Mouse (Mus musculus) T-helper 2 cell (primary cell): ENCODE measurements around the gene Fam47e.

ENCODE experiments used
- in situ Hi-C: fragments of 300-600 bp; cut with MboI, MseI; formaldehyde crosslinking; loops from one replicate; pipeline ENCODE4 v1.15.1; 2025; ENCODE audit warnings: high pct_unique_total_duplicates

Fam47e gene

DNA sequence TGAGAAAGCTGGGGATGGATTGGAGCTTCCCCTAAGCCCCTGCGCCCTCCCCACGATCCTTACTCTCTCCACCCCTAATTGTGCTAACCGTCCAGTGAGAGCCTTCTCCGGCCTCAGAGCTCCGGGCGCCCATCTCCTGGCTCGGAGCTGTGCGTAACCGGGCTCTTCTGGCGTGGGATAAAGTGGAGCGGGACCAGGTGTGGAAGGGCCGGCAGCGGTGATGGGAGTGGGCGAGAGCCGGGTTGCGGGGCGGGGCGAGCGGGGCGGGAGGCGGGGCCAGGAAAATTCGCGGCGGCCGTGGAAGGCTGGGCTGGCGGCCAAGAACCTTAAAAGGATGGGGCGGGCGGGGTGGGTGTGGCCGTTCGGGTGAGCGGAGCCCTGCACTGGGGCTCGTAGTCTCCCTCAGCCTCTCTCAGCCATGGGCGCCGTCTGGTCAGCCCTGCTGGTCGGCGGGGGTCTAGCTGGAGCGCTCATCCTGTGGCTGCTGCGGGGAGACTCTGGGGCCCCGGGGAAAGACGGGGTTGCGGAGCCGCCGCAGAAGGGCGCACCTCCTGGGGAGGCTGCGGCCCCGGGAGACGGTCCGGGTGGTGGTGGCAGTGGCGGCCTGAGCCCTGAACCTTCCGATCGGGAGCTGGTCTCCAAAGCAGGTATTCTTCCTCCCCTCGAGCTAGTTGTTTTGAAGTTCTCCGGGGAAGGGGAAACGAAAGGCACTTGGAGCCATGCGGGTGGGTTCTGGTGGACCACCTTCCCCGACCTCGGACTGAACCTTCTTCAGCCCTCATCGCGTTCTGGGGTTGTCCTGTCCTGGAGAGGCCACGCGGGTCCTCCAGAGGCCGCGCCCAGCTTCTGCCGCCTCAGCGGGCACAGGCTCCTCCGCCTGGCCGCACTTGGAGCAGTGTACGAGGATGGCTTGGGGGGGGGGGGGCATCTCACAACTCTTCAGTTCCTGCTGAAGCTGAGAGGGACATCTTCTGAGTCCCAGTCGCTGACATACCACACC lies 48.1 kb downstream of the Fam47e start, which contains the start of gene Stbd1:
Stbd1 (plus strand) TSS at position 351 of the 1,000 bp plus-strand sequence.
- in situ Hi-C loops = loop anchor here (10.0 kb wide), 1 partner anchor 52 kb away; no protein-coding TSS in a partner anchor

DNA sequence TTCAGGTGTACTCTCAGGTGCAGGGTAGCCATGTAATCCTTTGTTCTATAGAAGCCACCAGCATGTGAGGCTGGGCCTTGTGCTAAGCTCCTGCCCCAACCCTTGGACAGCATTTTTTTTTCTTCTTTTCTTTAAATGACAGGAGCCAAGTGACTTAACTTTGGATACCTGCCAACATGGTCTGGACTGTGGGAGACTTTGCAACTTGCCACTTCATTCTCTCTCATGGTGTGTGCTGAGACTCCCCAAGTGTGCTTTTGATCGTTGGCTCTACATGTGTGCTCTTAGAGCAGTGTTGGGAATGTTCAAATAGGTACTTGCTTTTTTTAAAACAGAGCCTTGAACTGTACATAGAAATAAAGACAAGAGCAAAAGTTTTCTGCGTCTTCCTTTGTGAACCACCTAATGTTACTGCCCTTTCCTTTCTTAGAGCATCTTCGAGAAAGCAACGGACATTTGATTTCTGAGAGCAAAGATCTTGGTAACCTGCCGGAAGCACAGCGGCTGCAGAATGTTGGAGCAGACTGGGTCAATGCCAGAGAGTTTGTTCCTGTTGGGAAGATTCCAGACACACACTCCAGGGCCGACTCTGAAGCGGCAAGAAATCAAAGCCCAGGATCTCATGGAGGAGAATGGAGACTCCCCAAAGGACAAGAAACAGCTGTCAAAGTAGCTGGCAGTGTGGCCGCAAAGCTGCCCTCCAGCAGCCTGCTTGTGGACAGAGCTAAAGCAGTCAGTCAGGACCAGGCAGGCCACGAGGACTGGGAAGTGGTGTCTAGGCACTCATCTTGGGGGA lies 49.8 kb downstream of the Fam47e start:
- in situ Hi-C loops = loop anchor here (10.0 kb wide), 1 partner anchor 50 kb away; no protein-coding TSS in a partner anchor

DNA sequence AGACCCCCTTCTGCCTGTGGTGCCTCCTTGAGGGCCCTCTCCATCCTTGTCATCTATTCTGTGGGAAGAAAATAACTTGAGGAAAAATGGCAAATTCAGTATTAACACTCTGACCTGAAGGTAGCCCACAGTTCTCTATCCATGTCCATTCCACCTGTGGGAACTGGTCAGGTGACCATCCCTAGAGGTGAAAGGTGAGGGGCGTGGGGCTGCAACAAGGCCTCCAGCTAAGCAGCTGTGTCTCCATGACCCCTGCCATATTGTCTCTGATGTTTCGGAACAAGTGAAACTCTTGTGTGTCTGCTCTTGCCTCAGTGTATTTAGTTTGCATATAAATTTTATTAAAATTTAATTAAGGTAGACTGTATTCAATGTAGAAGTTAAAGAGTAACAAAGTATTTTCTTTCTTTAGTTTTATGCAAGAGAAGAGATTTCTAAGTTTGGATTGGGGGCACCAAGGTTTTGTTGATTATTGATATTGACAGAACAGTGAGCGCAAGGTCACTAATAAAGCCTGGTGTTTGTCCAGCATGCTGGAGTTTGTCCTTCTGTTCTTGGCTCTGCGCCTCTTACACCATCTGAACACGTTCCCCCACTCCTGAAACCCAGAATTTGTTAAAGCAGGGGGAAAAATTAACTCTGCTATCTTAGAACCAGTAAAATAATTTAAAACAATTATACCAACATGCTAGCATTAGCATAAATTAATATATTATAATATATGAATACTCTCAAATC lies 52.8 kb downstream of the Fam47e start:
- in situ Hi-C loops = loop anchor here (10.0 kb wide), 1 partner anchor 47 kb away; no protein-coding TSS in a partner anchor

DNA sequence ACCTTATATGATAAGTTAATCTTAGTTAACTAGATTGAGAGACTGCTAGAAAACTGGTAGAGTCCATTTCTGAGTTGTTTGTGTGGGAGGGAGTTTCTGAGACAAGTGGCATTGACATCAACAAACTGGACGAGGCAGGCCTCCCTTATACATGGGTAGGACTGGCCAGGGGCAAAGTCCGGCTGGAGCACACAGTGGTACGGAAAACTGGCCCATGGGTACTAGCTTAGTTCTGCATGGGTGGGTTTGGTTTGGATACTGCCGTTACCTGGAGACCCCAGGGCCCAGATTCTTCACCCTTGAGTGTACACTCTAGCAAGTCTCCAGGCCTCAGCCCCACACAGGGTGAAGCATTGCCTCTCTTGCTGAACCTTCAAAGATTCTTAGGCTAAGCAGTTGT lies 57.9 kb downstream of the Fam47e start:
- in situ Hi-C loops = no loop called here

DNA sequence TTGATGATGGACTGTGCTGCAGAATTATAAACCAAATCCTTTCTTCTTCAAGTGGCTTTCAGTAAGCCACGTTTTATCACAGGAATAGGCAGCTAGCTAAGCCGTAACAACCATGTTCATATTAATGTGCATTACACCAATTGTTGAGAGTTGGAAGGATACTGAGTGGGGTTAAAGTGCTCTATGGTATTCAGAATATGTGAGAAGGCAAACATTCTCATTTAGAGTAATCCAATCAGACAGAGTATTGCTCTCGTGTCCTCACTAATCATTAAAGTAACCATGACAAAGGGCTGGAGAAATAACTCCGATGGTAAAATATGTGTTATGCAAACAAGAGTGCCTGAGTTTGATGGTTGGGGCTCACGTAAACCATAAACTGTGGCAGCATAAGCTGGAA lies 67.0 kb downstream of the Fam47e start:
- in situ Hi-C loops = no loop called here

DNA sequence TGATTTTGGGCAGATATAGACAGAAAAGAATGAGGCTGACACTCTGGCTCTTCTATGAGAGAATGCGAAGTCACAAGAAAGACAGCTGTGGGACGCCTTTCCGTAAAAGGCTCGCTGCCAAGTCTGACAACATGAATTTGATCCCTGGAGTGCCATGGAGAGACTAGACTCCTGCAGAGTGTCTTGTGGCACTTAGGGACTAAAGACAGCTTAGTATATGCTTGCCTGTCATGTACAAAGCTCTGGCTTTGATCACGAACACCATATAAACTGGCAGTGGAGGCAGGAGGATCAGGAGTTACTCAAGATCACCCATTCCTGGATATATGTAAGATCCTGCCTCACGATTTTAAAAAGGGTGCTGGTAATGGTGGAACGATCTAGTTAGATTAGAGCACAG lies 73.0 kb downstream of the Fam47e start:
- in situ Hi-C loops = no loop called here

DNA sequence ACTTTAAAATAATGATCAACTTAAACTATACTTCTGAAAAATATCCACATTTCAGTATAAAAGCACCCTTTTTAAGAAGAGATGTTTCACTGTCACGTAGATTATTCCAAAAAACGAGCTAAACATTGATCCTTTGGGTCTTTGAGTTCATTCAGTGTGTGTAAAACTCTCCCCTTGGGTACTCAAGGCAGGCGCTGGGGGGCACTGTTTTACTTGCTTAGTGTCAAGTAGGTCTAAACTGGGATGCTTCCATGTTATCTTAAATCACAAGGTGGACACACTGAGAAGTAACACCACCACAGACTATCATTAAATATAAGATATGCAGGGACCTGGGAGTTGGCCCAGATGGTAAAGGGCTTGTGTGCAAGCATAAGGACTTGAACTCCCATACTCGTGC lies 78.7 kb downstream of the Fam47e start:
- in situ Hi-C loops = no loop called here

DNA sequence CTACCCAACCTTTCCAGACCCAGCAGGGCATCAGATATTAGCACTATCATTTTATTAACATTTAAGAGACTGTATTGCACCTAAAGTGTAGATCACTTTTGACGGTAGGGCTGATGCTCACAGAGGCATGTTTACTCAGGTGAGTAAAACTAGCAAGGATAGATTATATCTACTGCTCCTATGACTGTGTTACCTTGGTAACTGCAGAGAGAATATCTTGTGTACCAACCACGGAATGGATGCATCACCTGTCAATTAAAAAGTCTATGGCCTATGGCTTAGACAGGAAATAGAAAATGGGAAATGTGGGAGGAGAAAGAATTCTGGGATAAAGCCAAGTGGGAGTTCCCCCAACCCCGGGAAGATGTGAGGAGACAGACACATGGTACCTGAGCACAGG lies 80.0 kb downstream of the Fam47e start:
- in situ Hi-C loops = no loop called here

DNA sequence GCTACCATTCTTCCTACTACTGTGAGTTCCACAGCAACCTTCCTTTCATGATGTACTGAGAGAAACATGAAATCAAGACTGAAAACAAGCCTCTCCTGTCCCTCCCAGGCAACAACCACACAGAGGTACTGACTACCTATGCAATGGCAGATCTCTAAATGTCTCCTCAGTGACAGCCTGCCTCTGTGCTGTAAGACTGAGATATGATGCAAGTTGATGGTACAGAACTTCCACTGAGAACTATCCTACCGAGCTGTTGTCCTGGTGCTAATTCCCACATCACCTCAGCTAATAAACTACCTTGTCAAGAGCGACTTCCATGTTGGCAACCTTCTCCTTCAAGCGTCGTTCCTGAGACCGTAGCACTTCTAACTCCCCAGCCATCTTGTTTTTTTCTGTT lies 81.0 kb downstream of the Fam47e start:
- in situ Hi-C loops = no loop called here

DNA sequence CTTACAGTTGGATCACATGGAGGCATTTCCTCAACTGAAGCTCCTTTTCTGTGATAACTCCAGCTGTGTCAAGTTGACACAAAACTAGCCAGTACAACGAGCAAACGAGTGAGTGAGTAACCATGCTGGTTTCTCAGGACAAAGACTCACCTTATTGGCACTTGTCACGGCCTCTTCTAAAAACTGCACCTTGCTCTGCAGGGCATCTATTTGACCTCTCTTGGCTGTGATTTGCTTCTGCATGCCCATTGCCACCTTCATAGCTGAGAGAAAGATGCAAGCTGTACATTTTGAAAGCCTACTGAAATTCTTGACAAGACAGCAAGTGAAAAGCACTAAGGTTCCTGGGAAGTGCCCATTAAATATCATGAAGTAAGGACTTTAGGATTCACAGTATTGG lies 86.0 kb downstream of the Fam47e start:
- in situ Hi-C loops = no loop called here
